Mouse (Mus musculus) left cerebral cortex, postnatal 25 days (tissue): ENCODE measurements at regions not wholly inside any gene's neighbourhood (a gene's known extent, or its start where the extent isn't known, plus 50 kb on each side); places are given as distances from the start of the nearest gene placed in this dataset.

Experiments used
- DNase-seq, 2 experiments: peaks; one replicate each; pipeline ENCODE4 v3.0.0; 2022; ENCODE audit warnings: low spot score in 2 of 2, mixed read lengths in 1 of 2
- intact Hi-C: fragments of 180-260 bp; cut with DNase I; formaldehyde crosslinking; loops from one replicate; pipeline ENCODE4 v1.15.1; 2025

DNA sequence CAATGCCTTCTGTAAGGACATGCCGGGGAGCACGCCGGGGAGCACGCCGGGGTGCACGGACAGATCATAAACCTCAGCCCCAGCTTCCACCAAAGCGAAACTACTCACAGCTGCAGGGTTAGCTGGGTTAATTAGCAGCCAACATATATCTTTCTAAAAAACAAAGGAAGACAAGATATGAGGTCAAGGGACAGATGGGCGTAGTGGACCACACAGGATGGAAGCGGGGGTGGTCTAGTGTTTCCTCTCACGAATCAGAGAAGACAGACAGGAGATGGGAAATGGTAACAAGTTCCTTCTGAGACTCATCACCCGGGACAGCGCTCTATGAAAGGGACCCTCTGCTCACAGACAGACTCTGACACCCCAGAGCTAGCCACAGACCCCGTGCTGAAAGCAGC lies 60.0 kb upstream of the Ajap1 start:
- intact Hi-C loops, result no loop called here
- no peak for DNase-seq

DNA sequence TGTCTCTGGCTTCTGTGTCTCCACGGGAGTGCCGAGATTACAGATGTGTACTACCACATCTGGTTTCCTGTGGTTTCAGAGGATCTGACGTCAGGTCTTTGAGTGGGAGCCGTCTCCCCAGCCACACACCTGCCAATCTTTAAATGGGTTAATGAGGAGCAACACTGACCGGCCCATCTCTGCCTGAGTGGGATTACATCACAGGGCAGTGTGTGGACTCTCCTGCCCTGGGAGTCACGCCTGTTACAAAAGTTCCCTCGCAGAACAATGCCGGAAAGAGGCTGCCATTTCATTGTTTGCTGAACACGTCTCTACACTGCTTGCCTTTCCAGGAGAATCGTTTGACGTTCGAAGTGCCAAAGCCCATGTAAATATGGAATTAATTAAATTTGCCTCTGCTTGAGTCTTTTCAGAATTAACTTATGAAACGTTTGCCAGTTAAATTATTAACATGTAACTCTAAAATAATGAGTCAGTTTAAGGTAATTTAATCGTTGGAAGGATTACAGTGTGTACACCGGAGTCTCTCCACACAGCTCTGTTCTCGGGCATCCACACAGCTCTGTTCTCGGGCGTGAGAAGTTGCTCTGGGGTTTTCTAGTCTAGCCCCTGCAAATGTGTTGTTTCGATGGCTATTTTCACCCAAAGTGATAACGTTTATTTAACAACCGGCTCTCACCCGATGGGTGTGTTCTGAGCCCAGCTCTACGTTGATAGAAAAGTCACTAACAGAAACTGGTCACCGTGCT lies 61.5 kb upstream of the Ajap1 start:
- no peak for DNase-seq
- intact Hi-C loops, result no loop called here

DNA sequence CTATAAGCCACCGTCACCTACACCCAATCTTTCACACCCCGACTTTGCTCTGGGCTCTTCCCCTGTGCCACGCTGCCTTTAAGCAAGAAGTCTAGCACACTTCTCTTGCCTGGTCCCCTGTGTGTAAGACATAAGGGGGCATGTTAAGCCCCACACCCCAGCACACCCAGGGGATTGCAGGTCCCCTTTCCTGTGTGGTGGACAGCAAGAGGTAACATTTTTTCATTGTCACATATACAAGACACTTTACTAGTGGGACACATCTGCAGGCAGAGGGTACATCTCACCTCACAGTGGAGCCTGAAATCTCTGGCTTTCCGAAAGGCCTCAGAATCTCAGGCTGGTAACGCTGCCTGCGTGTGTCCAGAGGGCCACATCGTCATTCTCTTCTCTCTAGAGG lies 64.1 kb upstream of the Ajap1 start:
- intact Hi-C loops, result no loop called here

DNA sequence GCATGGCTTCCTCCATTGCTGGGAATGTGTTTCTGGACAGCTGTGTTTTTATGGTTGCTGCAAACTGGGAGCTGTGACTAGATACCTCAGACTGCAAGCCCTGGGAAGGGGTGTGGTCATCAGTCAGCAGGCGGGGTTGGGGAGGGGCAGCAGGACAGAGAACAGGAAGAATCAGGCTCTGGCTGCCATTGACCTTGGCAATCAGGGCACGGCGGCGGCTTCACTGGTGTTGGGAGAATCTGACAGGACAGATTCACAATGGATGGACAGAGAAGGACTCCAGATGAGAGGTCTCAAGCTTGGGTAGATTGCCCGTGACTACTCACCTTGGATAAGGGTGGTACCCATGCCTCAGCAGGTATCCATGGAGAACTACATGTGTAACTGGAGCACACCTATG lies 64.5 kb upstream of the Ajap1 start:
- DNase-seq, result no peak
- intact Hi-C loops, result no loop called here

More for the DNA sequence above, 64.1 kb upstream of the Ajap1 start:
- DNase-seq, result no peak

DNA sequence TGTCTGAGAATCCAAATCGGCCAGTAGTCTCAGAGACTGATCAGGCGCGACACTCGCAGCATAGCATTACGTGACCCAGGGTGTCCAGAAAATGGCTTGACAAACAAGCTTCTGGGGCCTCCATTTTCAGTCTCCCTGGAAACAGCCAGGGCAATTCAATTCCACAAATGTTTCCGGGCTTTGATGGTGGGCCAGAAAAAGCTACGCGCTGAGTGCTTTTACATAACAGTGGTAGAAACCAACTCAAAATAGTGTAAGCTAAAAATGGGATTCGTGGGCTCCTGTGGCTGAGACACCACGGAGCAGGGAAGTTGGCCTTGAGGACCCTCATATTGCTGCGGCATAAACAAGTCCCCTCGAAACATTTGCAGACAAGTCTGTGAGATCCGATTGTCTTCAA lies 65.3 kb upstream of the Ajap1 start:
- intact Hi-C loops, result no loop called here

DNA sequence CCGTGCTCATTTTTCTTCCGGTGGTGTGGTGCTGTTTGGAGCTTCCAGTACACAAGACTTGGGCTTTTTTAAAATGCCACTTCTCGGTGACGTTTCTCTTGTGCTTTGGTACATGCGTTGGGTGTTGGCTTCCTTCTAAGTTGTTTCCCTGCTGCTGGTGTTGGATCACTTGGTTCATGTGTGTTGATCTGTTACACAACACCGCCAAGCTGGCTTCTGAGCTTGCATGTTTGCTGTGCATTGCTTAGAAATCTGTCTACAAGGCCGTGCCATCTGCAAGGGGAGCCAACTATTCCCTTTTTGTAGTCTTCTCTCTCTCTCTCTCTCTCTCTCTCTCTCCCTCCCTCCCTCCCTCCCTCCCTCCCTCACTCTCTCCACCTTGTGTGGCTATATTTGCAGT lies 68.7 kb upstream of the Ajap1 start:
- DNase-seq, result no peak
- intact Hi-C loops, result no loop called here

More for the DNA sequence above, 65.3 kb upstream of the Ajap1 start:
- DNase-seq, result peak; percentile 50 to 82

DNA sequence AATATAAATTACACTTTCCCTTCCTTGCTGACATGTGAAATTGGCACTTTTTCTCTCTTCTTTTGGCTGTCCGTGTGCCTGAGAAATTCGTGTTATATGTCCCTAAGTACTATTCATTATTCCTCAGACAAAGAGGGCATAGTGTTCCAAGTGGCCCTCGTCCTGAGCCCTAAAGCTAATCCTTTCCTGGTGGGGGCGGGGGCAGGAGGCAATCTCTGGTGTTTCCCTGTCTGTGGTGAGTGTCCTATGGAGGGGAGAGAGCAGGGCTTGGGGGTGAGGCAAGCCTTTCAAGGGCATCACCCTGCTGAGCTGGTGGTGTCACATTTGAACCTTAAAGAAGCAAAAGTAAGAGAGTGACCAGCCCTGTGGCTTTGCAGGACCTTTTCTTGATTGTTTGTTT lies 69.9 kb upstream of the Ajap1 start:
- DNase-seq, result no peak
- intact Hi-C loops, result no loop called here

DNA sequence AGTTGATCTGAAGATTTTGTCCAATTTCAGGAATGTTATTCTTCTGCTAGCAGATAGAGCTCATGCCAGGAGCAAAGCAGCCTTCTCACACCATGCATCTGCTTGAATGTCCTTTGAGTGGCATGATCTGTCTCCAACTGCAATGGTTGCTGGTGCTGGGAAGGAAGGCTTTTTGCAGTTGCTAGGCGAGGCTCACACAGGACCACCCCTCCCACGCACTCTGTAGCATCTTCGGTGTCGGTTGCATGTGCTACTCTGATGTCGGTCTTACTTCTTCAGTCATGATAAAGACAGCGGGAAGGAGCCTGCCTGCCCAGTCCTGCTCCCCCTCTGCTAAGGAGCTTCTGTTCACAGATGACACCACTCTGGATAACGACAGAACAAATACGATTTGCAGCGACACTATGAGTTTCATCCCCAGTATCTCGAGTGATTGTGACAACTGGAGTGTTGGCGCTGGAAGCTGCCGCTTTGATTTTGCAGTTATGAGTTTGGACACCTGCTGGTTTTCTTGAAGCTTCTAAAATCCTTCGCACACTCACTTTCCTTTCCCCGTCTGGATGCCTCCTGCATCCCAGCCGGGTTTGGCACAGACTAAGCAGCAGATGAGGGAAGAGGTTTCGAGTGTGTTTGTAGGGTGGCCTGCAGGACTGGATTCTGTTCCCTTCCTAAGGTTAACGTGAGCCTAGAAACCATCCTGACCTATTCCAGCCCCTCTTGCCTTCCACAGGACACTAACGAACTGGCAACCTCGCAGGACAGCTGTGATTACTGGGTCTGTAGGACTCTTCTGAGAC lies 75.4 kb upstream of the Ajap1 start:
- DNase-seq, result peak; percentile 44 to 57
- intact Hi-C loops, result no loop called here

DNA sequence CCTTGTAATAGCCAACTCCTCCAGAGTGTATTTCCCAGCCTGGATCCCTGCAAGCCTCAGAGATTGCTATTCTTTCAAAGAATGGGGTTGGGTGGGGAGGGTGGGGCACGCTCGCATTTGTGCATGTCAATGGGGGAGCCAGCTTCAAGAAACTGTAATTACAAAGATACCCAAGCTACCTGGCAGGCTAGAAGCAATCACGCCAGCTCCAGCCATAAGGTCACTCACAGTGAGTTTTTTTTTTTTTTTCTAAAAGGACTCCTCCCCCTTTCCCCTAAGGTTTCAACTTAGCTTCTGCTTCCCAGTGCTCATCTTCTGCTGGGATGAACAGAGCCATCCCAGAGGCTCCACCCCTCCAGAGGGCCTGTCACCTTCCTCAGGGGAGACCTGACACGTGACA lies 77.0 kb upstream of the Ajap1 start:
- intact Hi-C loops, result no loop called here
- no peak for DNase-seq

DNA sequence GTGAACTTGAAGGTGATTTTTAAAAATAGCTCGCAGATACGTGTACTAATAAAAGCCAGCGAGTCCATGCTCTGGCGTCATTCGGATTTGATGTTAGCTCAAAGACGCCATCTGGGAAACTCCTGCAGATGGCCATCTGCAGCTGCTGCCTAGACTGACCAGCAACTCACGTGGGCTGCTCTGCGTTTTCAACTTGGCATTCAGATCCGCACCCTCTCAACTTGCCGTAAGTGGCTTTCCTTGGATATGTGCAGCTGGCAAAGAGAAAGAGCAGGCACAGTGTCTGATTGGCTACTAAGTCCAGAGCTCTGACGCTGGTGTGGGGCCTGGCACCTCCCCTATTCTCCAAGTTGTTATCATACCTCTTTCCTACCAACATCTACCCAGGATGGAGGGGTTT lies 77.6 kb upstream of the Ajap1 start:
- intact Hi-C loops, result no loop called here
- DNase-seq, result peak in 1 of 2 experiments; percentile 39

DNA sequence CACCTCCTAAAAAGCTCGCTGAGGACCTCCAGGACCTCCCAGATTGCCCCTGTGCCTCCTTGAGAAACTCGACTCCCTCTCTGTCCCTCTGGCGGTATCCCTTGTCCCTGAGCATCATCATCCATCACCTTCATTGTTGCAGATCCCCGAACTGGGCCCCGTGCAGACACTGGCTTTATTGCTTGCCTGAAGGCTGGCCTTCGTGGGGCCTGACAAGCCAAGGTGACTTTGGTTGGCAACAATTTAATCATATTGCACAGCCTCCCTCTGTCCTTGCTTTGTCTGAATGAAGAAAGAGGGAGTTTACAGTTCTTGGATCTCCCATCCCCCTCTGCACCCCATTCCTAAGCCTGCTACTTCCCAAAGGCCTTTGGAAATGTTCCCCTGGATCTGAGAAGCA lies 78.3 kb upstream of the Ajap1 start:
- no peak for DNase-seq
- intact Hi-C loops, result no loop called here

DNA sequence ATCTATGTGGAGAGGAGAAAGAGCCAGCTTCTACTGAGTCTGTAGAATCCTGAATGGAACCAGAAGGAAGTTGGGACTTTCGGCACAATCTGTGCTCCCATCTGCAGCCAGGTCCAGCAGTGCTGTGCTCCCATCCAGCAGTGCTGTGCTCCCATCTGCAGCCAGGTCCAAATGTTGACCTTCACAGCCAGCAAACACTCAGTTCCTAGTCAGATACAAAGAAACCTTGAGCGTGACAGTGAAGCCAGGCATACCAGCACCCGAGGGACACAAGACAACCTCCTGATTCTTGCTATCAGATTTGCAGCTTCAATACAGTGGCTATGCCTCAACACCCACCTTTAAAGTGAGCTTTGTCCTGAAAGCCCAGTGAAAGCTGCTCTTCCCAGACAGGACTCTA lies 79.4 kb upstream of the Ajap1 start:
- intact Hi-C loops, result no loop called here
- DNase-seq, result no peak

DNA sequence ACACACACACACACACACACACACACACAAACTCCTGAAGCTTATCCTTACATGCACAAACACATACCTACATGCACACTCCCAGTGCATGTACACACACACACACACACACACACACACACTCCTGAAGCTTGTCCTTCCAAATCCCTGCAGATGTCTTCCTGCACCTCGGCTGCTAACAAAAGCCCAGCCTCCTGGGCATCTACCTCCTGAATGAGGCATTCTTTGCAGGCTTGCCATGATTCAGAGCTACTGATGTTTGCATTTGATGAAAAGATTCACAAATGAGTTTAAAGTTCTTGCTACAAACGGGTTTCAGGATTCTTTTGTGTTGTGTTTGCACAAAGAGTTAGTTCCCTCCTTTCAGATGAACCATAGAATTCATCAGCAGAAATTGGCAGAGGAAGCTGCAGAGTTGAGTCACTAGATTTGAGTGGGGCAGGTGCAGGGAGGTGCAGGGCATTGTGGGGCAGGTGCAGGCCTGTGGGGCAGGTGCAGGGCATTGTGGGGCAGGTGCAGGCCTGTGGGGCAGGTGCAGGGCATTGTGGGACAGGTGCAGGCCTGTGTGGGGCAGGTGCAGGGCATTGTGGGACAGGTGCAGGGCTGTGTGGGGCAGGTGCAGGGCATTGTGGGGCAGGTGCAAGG lies 84.8 kb upstream of the Ajap1 start:
- intact Hi-C loops, result no loop called here
- no peak for DNase-seq

DNA sequence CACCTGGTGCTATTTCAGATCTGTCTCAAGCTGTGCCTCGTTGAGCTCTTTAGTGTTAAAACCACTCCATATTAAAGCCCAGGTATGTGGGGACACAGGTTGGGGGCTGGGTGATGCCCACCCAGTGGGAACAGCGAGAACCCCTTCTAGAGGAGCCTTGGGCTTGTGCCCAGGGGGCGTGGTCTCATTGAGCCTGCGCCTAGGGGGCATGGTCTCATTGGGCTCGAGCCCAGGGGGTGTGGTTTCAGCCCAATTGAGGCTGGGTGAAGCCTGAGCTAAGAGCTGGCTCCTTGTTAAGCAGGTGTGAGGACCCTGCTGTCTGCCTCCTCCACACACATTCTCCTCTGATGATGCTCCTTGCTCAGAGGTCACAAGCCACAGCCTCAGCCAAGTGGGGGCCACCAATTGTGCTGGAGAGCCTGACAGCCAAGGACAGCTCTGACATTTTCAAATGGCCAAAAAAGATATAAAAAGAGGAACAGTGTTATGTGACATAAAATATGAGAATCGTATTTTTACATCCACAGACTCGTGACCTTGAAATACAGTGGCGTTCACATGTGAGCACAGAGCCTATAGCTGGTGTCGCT lies 90.7 kb upstream of the Ajap1 start:
- intact Hi-C loops, result no loop called here
- DNase-seq, result no peak

DNA sequence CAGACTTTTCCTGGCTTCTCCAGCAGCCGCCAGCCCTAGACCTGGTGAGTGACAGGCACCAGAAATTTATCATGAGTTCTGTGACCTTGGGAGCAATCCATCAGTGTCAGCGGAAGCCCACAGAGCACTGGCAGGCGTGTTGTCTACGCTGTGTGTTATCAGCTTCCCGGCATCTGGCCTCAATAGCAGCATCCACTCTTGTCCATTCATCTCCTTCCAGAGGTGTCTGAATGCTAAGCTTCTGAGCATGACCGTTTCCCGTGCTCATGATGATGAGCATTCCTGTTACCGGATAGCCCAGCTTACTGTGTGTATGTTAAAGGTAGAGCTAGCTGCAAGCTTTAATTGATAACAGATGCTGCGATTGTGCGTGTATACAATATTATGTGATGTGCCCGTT lies 110.7 kb upstream of the Ajap1 start:
- intact Hi-C loops, result no loop called here
- no peak for DNase-seq

DNA sequence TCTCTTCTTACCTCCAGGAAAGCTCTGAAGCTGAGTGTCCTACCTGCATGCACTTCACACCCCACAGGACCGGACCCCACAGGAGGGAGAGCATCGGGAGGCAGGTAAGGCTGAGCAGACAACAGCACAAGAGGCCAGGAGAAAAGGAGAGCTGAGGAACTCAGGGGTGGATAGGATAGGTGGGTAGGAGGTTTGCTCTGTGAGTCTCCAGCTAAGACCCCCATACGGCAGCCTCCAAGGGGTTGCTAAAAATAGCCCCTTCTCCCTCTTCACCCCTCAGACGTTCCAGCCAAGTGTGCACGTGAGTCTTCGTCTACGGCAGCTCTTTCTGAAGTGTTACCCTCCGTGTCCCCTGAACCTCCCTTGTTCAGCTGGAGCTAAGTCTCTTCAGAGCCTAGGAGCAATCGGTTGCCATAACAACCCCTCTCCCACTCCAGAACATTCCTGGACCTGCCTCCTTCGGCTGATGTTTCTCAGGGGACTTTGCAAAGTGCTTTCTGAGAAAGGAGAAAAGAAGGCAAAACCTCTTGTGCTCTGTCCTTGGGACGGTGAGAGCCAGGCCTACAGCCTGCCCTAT lies 117.3 kb upstream of the Ajap1 start:
- intact Hi-C loops, result no loop called here
- peak; percentile 24 to 64 for DNase-seq

DNA sequence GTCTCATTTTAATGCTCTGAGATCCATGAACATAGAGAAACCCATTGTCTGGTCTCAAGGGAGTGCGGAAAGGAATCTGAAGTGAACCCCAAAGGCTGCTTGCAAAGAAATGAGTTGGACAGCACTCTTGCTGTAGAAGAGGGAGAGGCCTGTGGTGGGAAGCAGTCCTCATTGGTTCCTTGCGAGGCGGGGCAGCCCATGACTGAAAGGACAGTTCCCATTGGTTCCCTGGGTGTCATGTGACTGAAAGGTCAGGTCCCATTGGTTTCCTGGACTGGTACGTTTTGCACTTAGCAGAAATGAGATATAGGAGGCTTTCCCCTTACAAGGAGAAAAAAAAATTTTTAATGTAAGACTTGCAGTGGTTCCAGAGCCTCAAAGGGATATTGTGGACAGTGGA lies 119.9 kb upstream of the Ajap1 start:
- intact Hi-C loops, result no loop called here

DNA sequence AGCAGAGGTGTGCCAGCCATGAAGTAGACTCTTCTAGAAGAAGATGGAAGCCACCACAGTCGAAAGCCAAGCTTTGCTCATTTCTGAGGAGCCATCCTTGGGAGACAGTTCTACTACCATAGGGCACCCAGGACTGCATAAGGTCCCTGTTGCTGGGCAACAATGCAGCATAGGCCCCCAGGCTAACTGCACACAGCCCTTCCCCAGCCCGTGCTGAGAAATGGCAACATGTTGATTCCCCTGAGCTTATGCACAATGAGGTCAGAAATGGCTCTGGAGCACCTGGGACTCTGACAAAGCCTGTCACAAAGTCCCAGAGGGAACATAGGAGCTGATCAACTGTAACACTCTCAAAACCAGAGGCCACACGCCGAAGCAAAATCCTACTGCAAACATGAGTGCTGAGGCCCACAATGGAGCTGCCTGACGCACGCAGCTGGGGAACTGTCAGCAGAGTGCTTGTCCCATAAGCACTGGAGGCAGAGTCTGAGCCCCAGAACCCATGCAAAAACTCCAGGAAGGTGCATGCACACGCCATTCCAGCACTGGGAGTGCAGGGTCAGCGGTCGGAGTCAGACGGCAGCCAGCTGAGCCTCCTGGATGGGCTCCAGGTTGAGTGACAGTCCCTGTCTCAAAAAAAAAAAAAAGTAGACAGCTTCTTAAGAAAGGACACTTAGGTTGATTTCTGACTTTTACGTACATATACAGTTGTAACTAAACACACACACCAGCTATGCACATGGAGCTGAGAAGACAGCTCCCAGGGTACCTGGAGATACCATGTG lies 120.6 kb upstream of the Ajap1 start:
- intact Hi-C loops, result no loop called here
- no peak for DNase-seq

More for the DNA sequence above, 119.9 kb upstream of the Ajap1 start:
- DNase-seq, result no peak

DNA sequence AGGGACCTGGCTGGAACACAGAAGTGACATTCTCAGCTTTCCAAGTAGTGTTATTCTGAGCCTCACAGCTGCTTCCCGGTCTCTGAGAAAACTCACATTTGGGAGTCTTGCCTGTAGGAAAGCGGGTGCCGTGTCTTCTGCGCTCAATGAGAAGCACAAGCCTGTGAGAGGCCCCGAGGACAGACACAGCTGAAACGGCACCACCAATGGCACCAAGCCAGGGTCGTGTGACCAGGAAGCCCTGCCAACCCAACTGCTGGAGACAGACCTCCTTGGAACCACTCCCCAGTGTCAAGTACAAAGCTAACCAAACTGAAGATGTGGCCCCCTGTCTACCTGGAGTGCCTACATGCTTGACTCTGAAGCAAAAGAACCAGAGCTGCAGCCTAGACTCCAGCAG lies 121.3 kb upstream of the Ajap1 start:
- intact Hi-C loops, result no loop called here
- DNase-seq, result peak; percentile 20 to 48
